Mouse (Mus musculus): ENCODE measurements around the gene Agpat4.

DNA sequence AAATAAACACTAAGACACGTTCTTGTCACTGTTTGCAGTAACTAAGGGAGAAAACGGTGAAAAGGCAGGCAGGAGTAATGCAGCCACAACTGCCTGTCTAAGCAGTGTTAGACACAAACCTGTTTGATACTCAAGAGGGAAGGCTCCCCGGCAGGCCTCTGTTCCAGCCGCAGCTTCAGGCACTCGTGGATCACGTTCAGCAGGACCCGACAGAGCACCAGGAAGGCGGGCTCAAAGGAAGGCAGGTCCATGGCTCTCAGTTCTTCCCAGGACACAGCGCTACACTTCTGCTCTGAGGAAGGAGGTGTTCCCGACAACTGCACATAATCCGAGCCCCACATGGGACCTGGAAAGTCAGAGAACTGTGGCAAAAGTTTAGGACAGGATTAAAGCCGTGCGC is 145.3 kb downstream of the Agpat4 start:
- TF ChIP-seq POLR2A (IDR thresholded peaks at IDR 0.05; ENCODE audit: insufficient read depth, low read depth, low read length) (no peak), CTCF (IDR thresholded peaks at IDR 0.05; ENCODE audit: insufficient read depth, low read depth, low read length) (no peak)

Measured in olfactory bulb, adult 2 months (tissue).